Mouse (Mus musculus): ENCODE data around the gene Madd.

GRCm38 (mm10) chr2:91164991-91165390, 18.6 kb downstream of the Madd start:
- TF ChIP-seq CTCF (IDR thresholded peaks at IDR 0.05; ENCODE audit: control insufficient read depth, insufficient read depth, insufficient replicate concordance, low read depth, low read length) (no peak), POLR2A (IDR thresholded peaks at IDR 0.05; ENCODE audit: control insufficient read depth, low read depth, low read length) (no peak)

Data from testis, adult 2 months (tissue).